Mouse (Mus musculus) neural tube, embryonic 13.5 days (tissue): ENCODE measurements around the gene Cbx5. TPM values are rescaled to one million over a fixed set of nuclear protein-coding genes. Genes with fewer than 3 reads are reported as not detected.
A peak's percentile ranks its signal among the peaks of the same experiment; 100 is the strongest.

Experiments
- ATAC-seq: fragments of 200-750 bp; cut with Nextera tagmentation; 2 replicates; pipeline ENCODE4 v1.8.0; 2017; ENCODE audit warnings: low read depth, mild to moderate bottlenecking, moderate TSS enrichment, moderate library complexity
- H3K27ac ChIP-seq: fragments of 300-500 bp; sonication (generic); replicated peaks from 2 replicates; pipeline ENCODE4 v1.5.1; 2015; ENCODE audit warnings: moderate library complexity, mild to moderate bottlenecking, inconsistent platforms
- H3K27me3 ChIP-seq: fragments of 300-500 bp; sonication (generic); 2 replicates; pipeline ENCODE4 v1.6.1; 2015; ENCODE audit warnings: mild to moderate bottlenecking, inconsistent platforms
- H3K36me3 ChIP-seq: fragments of 300-500 bp; sonication (generic); 2 replicates; pipeline ENCODE4 v1.6.1; 2015; ENCODE audit warnings: mild to moderate bottlenecking, inconsistent platforms
- H3K4me1 ChIP-seq: fragments of 300-500 bp; sonication (generic); replicated peaks from 2 replicates; pipeline ENCODE4 v1.6.1; 2015; ENCODE audit warnings: inconsistent platforms
- H3K4me2 ChIP-seq: fragments of 300-500 bp; sonication (generic); 2 replicates; pipeline ENCODE4 v1.6.1; 2015; ENCODE audit warnings: inconsistent platforms, mild to moderate bottlenecking, moderate library complexity
- H3K4me3 ChIP-seq: fragments of 300-500 bp; sonication (generic); 2 replicates; pipeline ENCODE4 v1.5.1; 2015; ENCODE audit warnings: mild to moderate bottlenecking, inconsistent platforms
- H3K9ac ChIP-seq: fragments of 300-500 bp; sonication (generic); 2 replicates; pipeline ENCODE4 v1.6.1; 2015; ENCODE audit warnings: moderate library complexity, mild to moderate bottlenecking, inconsistent platforms
- H3K9me3 ChIP-seq: fragments of 300-500 bp; sonication (generic); 2 replicates; pipeline ENCODE4 v1.6.1; 2016; ENCODE audit warnings: inconsistent platforms
- WGBS: fragments of 180-500 bp; shearing (Covaris S2); methylation state at CpG from one replicate; pipeline ENCODE4 v1.1.7; 2015; 5-methylcytosine and 5-hydroxymethylcytosine counted together
- polyA plus RNA-seq: library from polyadenylated mRNA; unstranded; fragments of >200 nt; fragmentation: Nextera tagmentation; extraction: Ambion mirVana; gene quantifications from 2 replicates; pipeline ENCODE4 v1.2.1, GENCODE M21; 2015

Cbx5 gene
- polyA plus RNA-seq, 1 experiment from 2014 or later, result 104 TPM

DNA sequence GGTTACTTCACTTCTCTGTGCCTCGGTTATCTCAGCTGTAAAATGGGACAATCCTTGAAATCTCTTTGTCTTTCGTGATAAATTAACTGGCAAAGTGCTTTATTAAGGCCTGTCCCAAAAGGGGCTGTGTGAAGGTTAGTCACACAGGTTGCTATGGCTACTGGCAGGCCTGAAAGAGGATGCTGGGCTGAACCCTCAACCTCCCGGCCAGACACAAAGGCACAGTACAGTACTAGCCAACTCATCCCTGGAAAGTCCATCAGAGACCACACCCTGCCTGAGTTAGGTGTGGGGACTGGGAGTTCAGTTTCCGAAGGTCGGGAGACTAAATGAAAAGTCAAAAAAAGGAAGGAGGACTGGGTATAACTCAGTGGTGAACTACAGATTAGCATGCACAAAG is 73.7 kb downstream of the Cbx5 start:
- peak overlapping the region; percentile 95 for H3K27ac ChIP-seq
- H3K27me3 ChIP-seq, result no peaks in the 10 kb centered on the region
- no peak for ATAC-seq
- peak overlapping the region; percentile 2; the same call in 1 of the 2 replicates for H3K4me3 ChIP-seq
- no peaks in the 10 kb centered on the region for H3K36me3 ChIP-seq
- peak overlapping the region; percentile 91 for H3K4me2 ChIP-seq
- 14% methylated on average over 5 of the region's 5 CpGs for WGBS
- H3K4me1 ChIP-seq, result peaks cover 86% of the 10 kb centered on the region
- no peaks in the 10 kb centered on the region for H3K9me3 ChIP-seq
- peak overlapping the region; percentile 62 for H3K9ac ChIP-seq

DNA sequence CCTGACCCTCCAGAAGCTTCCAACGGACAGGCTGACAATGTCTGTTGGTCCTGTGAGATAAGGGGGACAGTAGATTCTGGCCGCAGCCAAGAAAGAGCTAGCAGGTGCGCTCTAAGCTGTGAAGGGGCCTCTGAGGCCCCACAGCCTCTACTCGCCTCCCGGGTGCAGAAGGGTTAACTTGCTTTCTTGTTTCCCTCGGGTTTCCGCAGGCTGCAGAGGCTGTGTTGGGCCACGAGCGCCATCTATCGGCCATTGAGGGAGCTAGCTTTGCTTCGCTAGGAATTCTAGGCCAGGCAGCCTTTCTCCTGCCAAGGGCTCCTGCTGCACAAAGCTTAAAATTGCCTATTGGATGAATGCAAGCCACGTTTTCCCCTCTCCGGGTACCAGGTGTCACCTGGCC is 74.2 kb downstream of the Cbx5 start:
- peak overlapping the region; percentile 91 for H3K4me2 ChIP-seq
- peak overlapping the region; percentile 62 for H3K9ac ChIP-seq
- under 1% methylated on average over 13 of the region's 13 CpGs for WGBS
- H3K36me3 ChIP-seq, result no peaks in the 10 kb centered on the region
- no peaks in the 10 kb centered on the region for H3K27me3 ChIP-seq
- peak; percentile 7; the same call in 1 of the 2 replicates for ATAC-seq
- H3K27ac ChIP-seq, result peak overlapping the region; percentile 95
- no peaks in the 10 kb centered on the region for H3K9me3 ChIP-seq
- peaks cover 81% of the 10 kb centered on the region for H3K4me1 ChIP-seq
- peak overlapping the region; percentile 23 for H3K4me3 ChIP-seq

DNA sequence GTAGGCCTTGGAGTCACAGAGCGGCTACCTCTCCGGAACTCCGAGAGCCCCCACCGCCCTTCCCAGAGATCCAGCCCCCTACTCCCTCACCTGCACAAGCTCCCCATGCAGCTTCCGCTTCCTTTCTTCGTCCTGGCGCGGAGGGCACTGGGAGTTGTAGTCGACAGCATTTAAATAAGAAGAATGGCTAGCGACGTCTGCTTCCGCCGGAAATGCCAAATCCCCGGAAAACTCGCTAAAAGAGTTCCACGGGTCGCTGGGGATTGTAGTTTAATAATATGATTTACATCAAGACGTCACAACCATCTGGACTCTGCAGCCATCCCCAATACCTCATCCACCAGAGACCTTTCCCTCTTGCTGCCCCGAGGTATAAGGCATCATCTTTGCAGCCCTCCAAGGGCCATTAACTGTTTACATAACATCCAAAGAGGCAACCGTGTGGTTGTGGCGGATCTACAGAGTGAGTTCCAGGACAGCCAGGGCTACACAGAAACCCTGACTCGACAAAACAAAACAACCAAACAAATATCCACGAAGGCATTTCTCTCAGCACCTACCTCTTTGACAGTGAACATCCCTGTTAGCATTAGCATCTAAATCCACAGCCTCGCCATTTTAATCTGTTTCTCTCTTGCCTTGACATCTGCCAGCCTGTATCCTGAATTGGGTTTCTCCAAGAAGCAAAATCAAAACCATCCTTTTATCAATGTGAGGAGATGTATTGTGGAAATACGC is 76.3 kb downstream of the Cbx5 start:
- Histone ChIP-seq H3K9ac (peak overlapping the region; percentile 75), H3K4me2 (peak overlapping the region; percentile 91), H3K36me3 (no peaks in the 10 kb centered on the region), H3K4me1 (peaks cover 61% of the 10 kb centered on the region), H3K9me3 (no peaks in the 10 kb centered on the region), H3K27ac (peak overlapping the region; percentile 71), H3K27me3 (no peaks in the 10 kb centered on the region), H3K4me3 (peak overlapping the region; percentile 55)
- ATAC-seq, result peak; percentile 78
- 9% methylated on average over 25 of the region's 25 CpGs for WGBS

DNA sequence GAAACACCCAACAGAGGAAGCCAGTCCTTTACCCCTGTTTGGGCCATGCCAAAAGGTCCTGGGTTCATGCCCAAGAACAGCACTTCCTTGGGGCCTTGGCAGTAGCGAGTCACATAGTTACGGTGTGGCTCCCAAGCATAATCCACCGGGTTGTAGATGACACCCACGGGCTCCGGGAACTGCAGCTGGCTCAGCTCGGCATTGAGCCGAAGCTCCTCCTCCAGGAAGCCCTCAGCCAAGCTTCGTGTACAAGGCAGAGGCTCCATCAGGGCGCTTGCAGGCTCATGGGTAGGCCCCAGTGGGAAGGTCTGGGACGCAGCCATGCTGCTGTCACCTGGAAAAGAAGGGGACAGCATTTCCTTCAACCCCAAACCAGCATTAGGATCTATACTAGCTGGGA is 82.0 kb downstream of the Cbx5 start:
- no peak for ATAC-seq
- 74% methylated on average over 10 of the region's 10 CpGs for WGBS
- H3K27me3 ChIP-seq, result no peaks in the 10 kb centered on the region

DNA sequence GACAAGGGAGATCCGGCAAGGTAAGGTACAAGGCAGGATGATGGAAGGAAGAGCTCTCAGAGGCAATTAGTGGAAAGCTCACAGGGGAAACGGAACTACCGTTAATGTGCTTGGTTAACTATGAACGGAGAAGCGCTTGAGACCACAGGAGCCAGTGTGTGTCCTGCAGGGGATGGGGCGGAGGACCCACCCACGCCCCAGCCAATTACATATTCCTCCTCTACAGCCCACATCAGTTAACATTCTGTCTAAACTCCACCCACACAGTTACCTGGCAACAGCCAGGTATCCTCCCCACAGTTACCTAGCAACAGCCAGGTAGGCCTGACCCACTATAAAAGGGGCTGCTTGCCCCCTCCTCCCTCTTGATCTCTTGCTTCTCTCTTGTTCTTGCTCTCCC is 82.7 kb downstream of the Cbx5 start:
- 47% methylated on average over 7 of the region's 7 CpGs for WGBS
- H3K27ac ChIP-seq, result no peak overlapping the region
- no peak for ATAC-seq

More for the DNA sequence above, 82.0 kb downstream of the Cbx5 start:
- Histone ChIP-seq H3K9me3 (no peaks in the 10 kb centered on the region), H3K27ac (no peak overlapping the region), H3K36me3 (0 out of 2 replicates have a peak, but pooled peaks cover 4% of the 10 kb centered on the region), H3K4me3 (no peak overlapping the region), H3K4me1 (peaks cover 34% of the 10 kb centered on the region), H3K9ac (no peak overlapping the region), H3K4me2 (no peak overlapping the region)

DNA sequence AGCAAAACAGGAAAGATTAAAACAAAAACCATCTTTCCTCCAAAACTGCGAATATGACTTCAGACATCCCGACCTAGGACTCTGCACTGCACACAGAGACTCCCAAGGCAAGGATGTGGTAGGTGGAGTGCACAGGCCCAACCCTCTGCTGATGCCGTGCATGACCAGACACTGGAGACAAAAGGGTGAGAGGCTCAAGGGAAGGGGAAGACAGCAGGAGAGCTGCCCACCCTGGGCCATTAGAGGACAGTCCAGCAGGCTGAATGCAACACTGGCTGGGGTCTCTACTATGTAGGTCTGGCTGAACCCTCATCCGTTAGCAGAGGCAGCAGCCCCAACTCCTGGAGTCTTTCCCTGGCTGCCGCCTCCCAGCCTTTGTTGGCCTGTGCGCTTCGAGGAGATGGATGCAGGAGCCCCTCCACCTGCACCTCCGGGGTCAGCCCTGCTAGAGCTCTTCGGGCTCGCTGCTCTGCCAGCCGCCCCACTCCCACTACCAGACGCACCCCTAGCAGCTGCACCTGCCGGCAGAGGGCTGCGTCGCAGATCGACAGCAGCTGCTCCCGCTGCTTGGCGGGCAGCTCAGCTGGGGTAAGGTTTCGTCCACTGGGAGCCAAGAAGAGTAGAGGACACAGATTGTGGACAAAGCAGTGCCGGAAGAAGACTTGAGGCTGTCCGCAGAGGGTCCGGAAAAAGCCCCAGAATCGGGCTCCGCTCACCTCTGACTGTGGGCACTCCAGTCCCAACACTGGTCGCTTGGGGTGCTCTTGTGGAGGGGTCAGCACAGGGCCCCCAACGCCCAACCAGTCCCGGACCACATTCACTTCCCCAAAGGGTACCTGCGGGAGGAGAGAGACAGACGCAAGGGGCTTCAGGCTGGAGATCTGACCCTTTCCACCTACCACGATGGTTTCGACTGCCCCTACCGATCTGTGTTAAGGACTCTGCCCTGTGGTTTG is 84.0 kb downstream of the Cbx5 start:
- Histone ChIP-seq H3K9ac (peak overlapping the region; percentile 58), H3K27ac (peak overlapping the region; percentile 70)
- WGBS, result 18% methylated on average over 32 of the region's 32 CpGs

More for the DNA sequence above, 82.7 kb downstream of the Cbx5 start:
- no peaks in the 10 kb centered on the region for H3K9me3 ChIP-seq
- H3K36me3 ChIP-seq, result 0 out of 2 replicates have a peak, but pooled peaks cover 4% of the 10 kb centered on the region
- no peak overlapping the region for H3K9ac ChIP-seq
- no peak overlapping the region for H3K4me3 ChIP-seq
- H3K4me2 ChIP-seq, result no peak overlapping the region
- H3K4me1 ChIP-seq, result peaks cover 30% of the 10 kb centered on the region
- H3K27me3 ChIP-seq, result no peaks in the 10 kb centered on the region

DNA sequence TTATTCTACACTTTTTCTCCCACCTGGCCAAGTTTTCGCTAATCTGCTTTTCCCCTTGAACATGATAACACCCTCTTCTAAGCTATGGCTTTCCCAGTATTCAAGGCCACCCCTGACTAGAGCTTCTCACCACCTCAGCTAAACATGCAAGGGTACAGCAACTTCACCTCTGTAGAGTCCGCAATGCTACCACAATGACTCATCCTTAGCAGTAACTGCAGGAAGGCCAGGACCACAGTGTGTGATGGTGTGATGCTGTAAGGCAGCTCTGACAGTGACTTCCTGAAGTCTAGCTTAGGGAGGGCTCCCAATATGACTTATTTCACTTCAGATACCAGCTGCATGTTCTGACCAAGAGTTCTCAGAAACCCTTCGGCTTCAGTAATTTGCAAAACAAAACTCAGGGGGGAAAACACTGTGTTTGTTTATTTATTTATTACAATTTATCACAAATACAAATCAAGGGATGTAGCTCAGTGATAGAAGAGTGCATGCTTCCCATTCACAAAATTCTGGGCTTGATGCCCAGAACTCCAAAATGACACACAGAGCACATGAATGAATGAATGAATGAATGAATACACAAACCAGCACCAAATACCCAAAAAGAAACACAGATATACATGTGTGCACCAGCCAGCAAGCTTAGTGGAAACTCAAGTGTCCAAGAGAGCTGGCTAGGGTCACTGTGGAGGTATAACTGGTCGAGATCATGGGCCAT is 86.6 kb downstream of the Cbx5 start:
- H3K4me3 ChIP-seq, result no peak overlapping the region
- H3K36me3 ChIP-seq, result 0 out of 2 replicates have a peak, but pooled peaks cover 4% of the 10 kb centered on the region
- ATAC-seq, result no peak
- no peaks in the 10 kb centered on the region for H3K27me3 ChIP-seq
- H3K9ac ChIP-seq, result no peak overlapping the region
- WGBS, result 91% methylated on average over 4 of the region's 4 CpGs
- no peak overlapping the region for H3K27ac ChIP-seq
- no peaks in the 10 kb centered on the region for H3K9me3 ChIP-seq
- no peak overlapping the region for H3K4me2 ChIP-seq
- H3K4me1 ChIP-seq, result peaks cover 31% of the 10 kb centered on the region

More for the DNA sequence above, 84.0 kb downstream of the Cbx5 start:
- peaks cover 27% of the 10 kb centered on the region for H3K4me1 ChIP-seq
- ATAC-seq, result peak; percentile 60
- peak overlapping the region; percentile 39 for H3K4me2 ChIP-seq
- peak overlapping the region; percentile 9 for H3K4me3 ChIP-seq
- H3K27me3 ChIP-seq, result no peaks in the 10 kb centered on the region
- H3K36me3 ChIP-seq, result 0 out of 2 replicates have a peak, but pooled peaks cover 4% of the 10 kb centered on the region
- H3K9me3 ChIP-seq, result no peaks in the 10 kb centered on the region

DNA sequence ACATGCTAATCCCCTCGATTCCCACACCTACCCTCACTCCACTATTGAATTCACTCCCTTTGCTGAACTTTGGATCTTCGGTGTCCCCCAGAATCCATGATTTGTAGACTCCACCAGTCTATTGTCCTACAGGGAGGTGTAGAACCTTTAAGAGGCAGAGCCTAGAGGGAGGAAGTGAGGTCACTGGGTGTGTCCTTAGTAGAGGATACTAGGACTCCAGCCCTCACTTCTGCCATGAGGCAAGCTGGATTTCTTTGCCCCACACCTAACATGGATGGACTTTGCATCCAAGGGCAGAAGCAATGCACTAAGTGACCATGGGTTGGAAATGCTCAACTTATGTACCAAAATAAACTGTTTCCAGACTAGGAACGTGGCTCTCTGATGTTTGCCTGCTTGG is 87.2 kb downstream of the Cbx5 start:
- H3K4me2 ChIP-seq, result no peak overlapping the region
- H3K9ac ChIP-seq, result no peak overlapping the region
- H3K9me3 ChIP-seq, result no peaks in the 10 kb centered on the region
- H3K4me3 ChIP-seq, result no peak overlapping the region
- H3K27ac ChIP-seq, result no peak overlapping the region
- peaks cover 35% of the 10 kb centered on the region for H3K4me1 ChIP-seq
- no peak for ATAC-seq
- no peaks in the 10 kb centered on the region for H3K36me3 ChIP-seq
- no peaks in the 10 kb centered on the region for H3K27me3 ChIP-seq
- 92% methylated on average over 3 of the region's 3 CpGs for WGBS

DNA sequence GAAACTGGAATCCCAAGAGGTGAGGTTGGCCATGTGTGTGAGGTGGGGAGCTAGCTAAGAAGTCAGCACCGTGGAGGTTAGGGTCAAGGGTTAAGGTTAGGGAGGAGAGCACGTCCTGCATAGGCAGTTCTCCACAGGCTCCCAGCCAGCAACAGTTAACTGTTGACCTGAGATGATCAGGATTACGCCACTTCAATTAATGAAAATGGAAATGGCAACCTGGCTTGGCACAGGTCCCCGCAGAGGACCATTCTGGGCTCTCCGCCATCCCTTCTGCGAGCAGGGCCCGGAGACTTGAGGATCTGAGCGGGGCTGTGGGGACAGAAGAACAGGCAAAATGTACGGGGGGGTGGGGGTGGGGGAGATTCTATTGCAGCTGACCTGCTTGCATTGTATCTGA is 91.8 kb downstream of the Cbx5 start:
- H3K4me2 ChIP-seq, result peak overlapping the region; percentile 69; the same call in 1 of the 2 replicates
- 0 out of 2 replicates have a peak, but pooled peaks have one; percentile 14 for ATAC-seq
- H3K9ac ChIP-seq, result peak overlapping the region; percentile 68; the same call in 1 of the 2 replicates
- 22% methylated on average over 9 of the region's 9 CpGs for WGBS
- H3K4me3 ChIP-seq, result no peak overlapping the region
- peaks cover 31% of the 10 kb centered on the region for H3K4me1 ChIP-seq
- peaks cover 31% of the 10 kb centered on the region for H3K27me3 ChIP-seq
- no peaks in the 10 kb centered on the region for H3K9me3 ChIP-seq
- peak overlapping the region; percentile 89 for H3K27ac ChIP-seq
- no peaks in the 10 kb centered on the region for H3K36me3 ChIP-seq

DNA sequence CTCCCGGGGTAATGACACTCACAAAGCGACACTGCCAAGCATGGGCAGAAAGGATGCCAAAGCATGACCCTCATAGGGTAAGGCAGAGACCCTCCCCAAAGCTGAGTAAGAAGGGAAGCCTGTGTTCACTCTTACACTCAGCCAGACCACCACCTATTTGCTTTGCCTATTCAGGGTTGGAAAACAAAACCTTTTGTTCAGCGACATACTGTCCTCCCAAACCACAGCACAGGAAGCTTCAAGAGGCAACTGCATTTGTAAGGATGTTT is 92.3 kb downstream of the Cbx5 start:
- 0 out of 2 replicates have a peak overlapping the region, but pooled peaks have one; percentile 38 for H3K4me3 ChIP-seq
- ATAC-seq, result peak; percentile 32; the same call in 1 of the 2 replicates
- H3K9ac ChIP-seq, result peak overlapping the region; percentile 68
- H3K27ac ChIP-seq, result peak overlapping the region; percentile 89
- peaks cover 31% of the 10 kb centered on the region for H3K4me1 ChIP-seq
- H3K36me3 ChIP-seq, result no peaks in the 10 kb centered on the region
- H3K9me3 ChIP-seq, result no peaks in the 10 kb centered on the region
- 9% methylated on average over 3 of the region's 3 CpGs for WGBS
- H3K27me3 ChIP-seq, result peaks cover 32% of the 10 kb centered on the region
- peak overlapping the region; percentile 69 for H3K4me2 ChIP-seq

DNA sequence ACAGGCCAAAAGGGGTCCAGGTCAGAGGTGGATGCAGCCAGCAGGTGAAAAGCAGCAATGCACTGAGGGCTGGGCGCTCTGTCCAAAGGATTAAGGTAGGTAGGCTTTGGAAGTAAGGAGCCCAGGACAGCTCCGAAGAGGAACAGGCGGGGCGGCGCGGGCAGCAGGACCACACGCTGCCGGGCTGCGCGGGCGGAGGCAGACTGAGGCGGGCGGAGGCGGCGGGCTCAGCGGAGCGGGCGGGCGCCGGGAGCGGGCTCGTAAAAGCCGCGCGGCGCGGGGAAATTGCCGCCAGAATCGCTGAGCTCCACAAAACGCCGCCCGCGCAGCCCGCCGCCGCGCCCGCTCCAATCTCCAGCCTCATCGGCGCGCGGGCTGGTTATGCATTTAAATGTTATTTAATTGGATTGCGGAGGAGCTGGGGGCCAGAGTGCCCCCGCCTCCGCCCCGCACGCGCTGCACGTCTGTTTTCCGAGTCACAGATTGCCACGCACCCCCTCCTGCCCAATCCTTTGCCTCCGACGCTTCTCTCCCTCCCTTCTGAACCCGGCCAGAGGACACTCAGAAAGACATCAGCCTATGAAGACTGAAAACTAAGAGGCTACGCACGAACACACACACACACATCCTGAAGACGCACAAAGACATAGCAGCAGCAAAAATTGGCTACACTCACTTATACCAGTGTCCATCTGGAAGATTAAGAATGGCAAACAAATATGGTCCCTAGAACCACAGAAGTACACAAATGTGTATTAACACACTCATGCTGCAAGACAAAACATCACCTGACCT is 92.8 kb downstream of the Cbx5 start:
- Histone ChIP-seq H3K9me3 (no peaks in the 10 kb centered on the region), H3K4me3 (peak overlapping the region; percentile 38), H3K4me1 (peaks cover 31% of the 10 kb centered on the region), H3K36me3 (no peaks in the 10 kb centered on the region), H3K27ac (peak overlapping the region; percentile 89), H3K27me3 (peaks cover 32% of the 10 kb centered on the region), H3K9ac (peak overlapping the region; percentile 68), H3K4me2 (peak overlapping the region; percentile 69)
- WGBS, result under 1% methylated on average over 57 of the region's 57 CpGs
- peak; percentile 84 for ATAC-seq
